Comparison of ENCODE assay signal across 8 mouse cellular contexts in genomic region chr7:123368187-123368586, GRCm38 (mm10). TPM values are rescaled to one million over a fixed set of nuclear protein-coding genes. Genes with fewer than 3 reads are reported as not detected.
DNase-seq lines count a peak whose midpoint lies in the region; ATAC-seq and TF ChIP-seq lines count a peak whose summit lies in the region.

No protein-coding gene starts in this region.

- no peak for ATAC-seq in kidney, embryonic 14.5 days (ENCODE audit: low FRiP score, low TSS enrichment)
- no peak for ATAC-seq in hindbrain, postnatal 0 days
- ATAC-seq in midbrain, postnatal 0 days (ENCODE audit: low FRiP score): no peak
- no peak for ATAC-seq in erythroid progenitor cell, adult 5-6 weeks (replicated peaks; ENCODE audit: low FRiP score, poor library complexity, severe bottlenecking)

- H3K36me3 ChIP-seq in kidney, embryonic 14.5 days (ENCODE audit: control insufficient read depth, insufficient read depth, low read length): no peaks in the 10 kb centered on the region
- peaks cover 11% of the 10 kb centered on the region; the same call in 1 of the 2 replicates for H3K36me3 ChIP-seq in embryonic facial prominence, embryonic 10.5 days (replicated peaks)
- H3K36me3 ChIP-seq in hindbrain, postnatal 0 days (ENCODE audit: insufficient read depth, low read length): no peaks in the 10 kb centered on the region
- H3K36me3 ChIP-seq in midbrain, postnatal 0 days (ENCODE audit: insufficient read depth, low read length): no peaks in the 10 kb centered on the region

- H3K27ac ChIP-seq in kidney, embryonic 14.5 days (ENCODE audit: low read depth, low read length): no peak overlapping the region
- H3K27ac ChIP-seq in embryonic facial prominence, embryonic 10.5 days (replicated peaks): no peak overlapping the region
- H3K27ac ChIP-seq in hindbrain, postnatal 0 days: no peak overlapping the region
- no peak overlapping the region for H3K27ac ChIP-seq in midbrain, postnatal 0 days (ENCODE audit: low read depth, low read length)

- H3K4me3 ChIP-seq in kidney, embryonic 14.5 days (ENCODE audit: low read length): peak overlapping the region; percentile 80; the same call in 1 of the 2 replicates
- peak overlapping the region; percentile 80 for H3K4me3 ChIP-seq in embryonic facial prominence, embryonic 10.5 days
- H3K4me3 ChIP-seq in hindbrain, postnatal 0 days (ENCODE audit: low read length): peak overlapping the region; percentile 87
- H3K4me3 ChIP-seq in midbrain, postnatal 0 days (ENCODE audit: low read depth, low read length): no peak overlapping the region

- peak overlapping the region; percentile 55 for H3K4me2 ChIP-seq in kidney, embryonic 14.5 days (replicated peaks; ENCODE audit: low read depth, low read length)
- H3K4me2 ChIP-seq in hindbrain, postnatal 0 days (ENCODE audit: low read depth, low read length): peak overlapping the region; percentile 88
- H3K4me2 ChIP-seq in midbrain, postnatal 0 days (ENCODE audit: low read depth, low read length, poor library complexity, severe bottlenecking): peak overlapping the region; percentile 90

- no peaks in the 10 kb centered on the region for H3K9me3 ChIP-seq in kidney, embryonic 14.5 days (ENCODE audit: control insufficient read depth, low read length)
- no peaks in the 10 kb centered on the region for H3K9me3 ChIP-seq in embryonic facial prominence, embryonic 10.5 days
- no peaks in the 10 kb centered on the region for H3K9me3 ChIP-seq in hindbrain, postnatal 0 days (ENCODE audit: low read length)
- no peaks in the 10 kb centered on the region for H3K9me3 ChIP-seq in midbrain, postnatal 0 days (ENCODE audit: low read length)

- no peak for DNase-seq in kidney, postnatal 10 days
- no peak for DNase-seq in embryonic facial prominence, embryonic 10.5 days (ENCODE audit: low spot score)
- DNase-seq in hindbrain, postnatal 0 days (ENCODE audit: low spot score): no peak
- no peak for DNase-seq in midbrain, postnatal 0 days (ENCODE audit: low spot score)
- no peak for DNase-seq in adrenal gland, adult (ENCODE audit: inconsistent age in 2 of 2, low spot score in 1 of 2)
- DNase-seq in kidney, postnatal 36 days: no peak

- 75% methylated on average over 2 of the region's 2 CpGs for WGBS in kidney, embryonic 14.5 days
- 87% methylated on average over 2 of the region's 2 CpGs for WGBS in embryonic facial prominence, embryonic 10.5 days
- WGBS in hindbrain, postnatal 0 days: 69% methylated on average over 2 of the region's 2 CpGs
- WGBS in midbrain, postnatal 0 days: 84% methylated on average over 2 of the region's 2 CpGs

- H3K9ac ChIP-seq in kidney, embryonic 14.5 days (ENCODE audit: low read depth, low read length): 0 out of 2 replicates have a peak overlapping the region, but pooled peaks have one; percentile 89
- 0 out of 2 replicates have a peak overlapping the region, but pooled peaks have one; percentile 77 for H3K9ac ChIP-seq in hindbrain, postnatal 0 days (replicated peaks; ENCODE audit: low read length)
- no peak overlapping the region for H3K9ac ChIP-seq in midbrain, postnatal 0 days (replicated peaks; ENCODE audit: low read length, poor library complexity, severe bottlenecking)

- no peaks in the 10 kb centered on the region for H3K27me3 ChIP-seq in kidney, embryonic 14.5 days (ENCODE audit: control insufficient read depth, insufficient read depth, low read length)
- no peaks in the 10 kb centered on the region for H3K27me3 ChIP-seq in embryonic facial prominence, embryonic 10.5 days (replicated peaks; ENCODE audit: low read depth, poor library complexity, severe bottlenecking)
- H3K27me3 ChIP-seq in hindbrain, postnatal 0 days (ENCODE audit: insufficient read depth, low read length): no peaks in the 10 kb centered on the region
- no peaks in the 10 kb centered on the region for H3K27me3 ChIP-seq in midbrain, postnatal 0 days (ENCODE audit: insufficient read depth, low read length)

- no peak for TF ChIP-seq CTCF in hindbrain, postnatal 0 days (IDR thresholded peaks at IDR 0.05; ENCODE audit: low read depth)
- no peak for TF ChIP-seq CTCF in midbrain, postnatal 0 days (IDR thresholded peaks at IDR 0.05)

- peaks cover 16% of the 10 kb centered on the region for H3K4me1 ChIP-seq in kidney, embryonic 14.5 days (ENCODE audit: control insufficient read depth, insufficient read depth, low read length)
- peaks cover 36% of the 10 kb centered on the region for H3K4me1 ChIP-seq in embryonic facial prominence, embryonic 10.5 days
- H3K4me1 ChIP-seq in hindbrain, postnatal 0 days (ENCODE audit: insufficient read depth, low read length): 0 out of 2 replicates have a peak, but pooled peaks cover 13% of the 10 kb centered on the region
- H3K4me1 ChIP-seq in midbrain, postnatal 0 days (ENCODE audit: insufficient read depth, low read length): no peaks in the 10 kb centered on the region; the same call in 1 of the 2 replicates

RNA-seq across cellular contexts. Expression of gene Lcmt1, which starts 1.4 kb away (rescaled TPM):
- 61.3 and 66.4 TPM in 2 replicates for polyA plus RNA-seq in kidney, embryonic 14.5 days (2014; fragmentation: Nextera tagmentation; extraction: Ambion mirVana)
- polyA plus RNA-seq in embryonic facial prominence, embryonic 10.5 days (2016; fragmentation: Nextera tagmentation; extraction: Ambion mirVana): 49.6 and 53.5 TPM in 2 replicates
- 55.2 and 64.5 TPM in 2 replicates for total RNA-seq in hindbrain, postnatal 0 days (2014; rRNA removed)
- polyA plus RNA-seq in hindbrain, postnatal 0 days (2015; fragmentation: Nextera tagmentation; extraction: Ambion mirVana): 97.4 and 102 TPM in 2 replicates
- total RNA-seq in midbrain, postnatal 0 days (2014; rRNA removed): 62.8 and 74.8 TPM in 2 replicates
- 114 and 115 TPM in 2 replicates for polyA plus RNA-seq in midbrain, postnatal 0 days (2015; fragmentation: Nextera tagmentation; extraction: Ambion mirVana)
- total RNA-seq in erythroid progenitor cell, adult 5-6 weeks (2015; ENCODE audit: low replicate concordance): 16.8 and 24.9 TPM in 2 replicates
- 16.0 and 21.4 TPM in 2 replicates for total RNA-seq in erythroid progenitor cell, adult 5-6 weeks (2017; ENCODE audit: low replicate concordance)

RNA-seq across cellular contexts. Expression of gene Arhgap17, which starts 1.5 kb away (rescaled TPM):
- 19.5 and 31.2 TPM in 2 replicates for polyA plus RNA-seq in kidney, embryonic 14.5 days (2014; fragmentation: Nextera tagmentation; extraction: Ambion mirVana)
- 28.5 and 32.3 TPM in 2 replicates for polyA plus RNA-seq in embryonic facial prominence, embryonic 10.5 days (2016; fragmentation: Nextera tagmentation; extraction: Ambion mirVana)
- total RNA-seq in hindbrain, postnatal 0 days (2014; rRNA removed): 16.2 and 19.8 TPM in 2 replicates
- polyA plus RNA-seq in hindbrain, postnatal 0 days (2015; fragmentation: Nextera tagmentation; extraction: Ambion mirVana): 6.4 and 7.2 TPM in 2 replicates
- 4.8 and 12.1 TPM in 2 replicates for total RNA-seq in midbrain, postnatal 0 days (2014; rRNA removed)
- 5.3 and 6.3 TPM in 2 replicates for polyA plus RNA-seq in midbrain, postnatal 0 days (2015; fragmentation: Nextera tagmentation; extraction: Ambion mirVana)
- total RNA-seq in erythroid progenitor cell, adult 5-6 weeks (2015; ENCODE audit: low replicate concordance): 32.8 and 34.0 TPM in 2 replicates
- total RNA-seq in erythroid progenitor cell, adult 5-6 weeks (2017; ENCODE audit: low replicate concordance): 11.4 and 15.7 TPM in 2 replicates
